Mouse (Mus musculus): Measurements from ENCODE around the gene Tnfrsf21. TPM values are rescaled to one million over a fixed set of nuclear protein-coding genes. Genes with fewer than 3 reads are reported as not detected.
A peak's percentile ranks its signal among the peaks of the same experiment; 100 is the strongest.

Gene Tnfrsf21
- total RNA-seq, 2 experiments from 2014 or later, result 18.4 TPM

DNA sequence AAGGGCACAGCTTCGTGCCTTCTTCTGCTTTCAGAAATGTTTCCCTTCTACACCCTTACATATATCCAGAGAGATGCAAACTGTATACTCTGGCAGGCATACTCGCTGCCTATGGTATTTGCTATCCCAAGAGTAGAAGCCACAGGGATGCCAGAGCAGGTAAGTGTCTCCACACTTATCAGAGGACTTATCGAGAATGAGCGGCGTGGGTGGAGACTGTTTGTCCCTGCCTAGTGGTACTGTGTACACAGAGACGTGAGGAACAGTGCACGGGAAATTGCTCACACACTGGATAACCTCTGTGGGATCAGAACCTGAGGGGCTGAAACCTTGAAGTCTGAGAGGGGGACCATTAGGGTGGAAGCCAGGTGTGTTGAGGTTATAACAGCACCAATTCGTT lies 59.6 kb downstream of the Tnfrsf21 start:
- no peak for DNase-seq (ENCODE audit: low spot score)

DNA sequence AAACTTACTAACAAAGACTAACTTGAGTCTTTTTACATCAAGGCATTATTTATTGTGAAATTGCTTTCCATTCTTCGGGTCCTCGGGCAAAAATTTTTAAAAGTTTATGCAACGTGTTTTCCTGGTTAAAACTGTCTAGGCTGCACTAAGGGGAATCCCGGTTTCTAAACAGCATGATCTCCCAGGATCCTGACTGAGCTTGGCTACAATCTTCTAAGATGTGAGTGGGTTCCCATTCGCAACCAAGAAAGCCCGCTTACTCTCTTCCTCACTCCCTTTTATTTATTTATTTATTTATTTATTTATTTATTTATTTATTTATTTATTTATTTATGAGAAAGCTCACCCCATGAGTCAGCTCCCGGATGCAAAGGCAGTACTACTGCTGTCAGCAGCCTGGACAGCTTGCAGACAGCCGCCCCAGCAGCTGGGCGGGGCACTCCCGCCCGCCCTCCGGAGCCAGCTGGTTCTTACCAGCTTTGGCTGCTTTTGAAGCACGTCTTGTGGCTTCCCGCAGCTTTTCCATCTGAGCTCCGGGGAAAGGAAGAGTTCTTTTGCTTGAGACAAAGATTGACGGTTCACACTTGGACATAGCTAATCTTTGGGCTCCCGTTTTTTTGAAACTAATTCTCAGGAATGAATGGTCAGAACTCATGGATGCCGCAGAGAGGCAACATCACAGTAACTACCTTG lies 60.6 kb downstream of the Tnfrsf21 start:
- peak; percentile 66 for DNase-seq (ENCODE audit: low spot score)

DNA sequence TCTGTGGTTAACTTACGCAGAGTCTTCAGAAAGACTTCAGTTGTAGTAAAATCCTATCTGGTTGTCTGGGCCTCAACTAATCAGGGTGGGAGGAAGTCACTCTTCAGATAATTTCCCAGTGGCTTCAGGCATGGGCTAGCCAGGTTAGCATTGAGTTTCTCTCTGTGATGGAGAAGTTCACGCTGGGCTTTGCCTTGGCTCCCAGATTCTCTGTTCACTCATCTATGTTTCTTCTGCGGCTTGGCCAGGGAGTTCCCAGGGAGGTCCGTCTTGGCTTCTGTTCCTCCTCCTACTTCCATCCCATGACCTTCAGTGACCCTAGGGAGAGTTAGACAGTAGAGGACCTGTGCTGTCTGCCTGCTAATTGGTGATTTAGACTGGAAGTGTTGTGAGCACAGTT lies 61.2 kb downstream of the Tnfrsf21 start:
- no peak for DNase-seq (ENCODE audit: low spot score)

DNA sequence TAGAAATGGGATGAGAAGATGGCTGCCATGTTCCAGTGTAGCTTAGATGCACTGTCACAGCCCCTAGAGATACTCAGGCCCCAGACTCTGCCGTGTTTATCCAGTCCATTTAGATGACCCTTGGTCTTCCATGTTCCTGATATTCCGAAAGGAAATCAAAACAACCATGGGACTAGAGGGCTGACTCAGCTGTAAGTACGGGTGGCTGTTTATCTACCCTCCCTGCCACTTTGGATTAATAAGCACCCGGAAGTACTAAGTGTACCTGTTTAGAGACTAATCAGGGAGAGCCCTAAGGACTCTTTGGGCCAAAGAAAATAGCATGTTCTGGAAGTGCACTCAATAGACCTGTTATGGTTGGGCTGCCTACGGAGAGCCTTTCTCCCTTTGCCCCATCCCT lies 64.9 kb downstream of the Tnfrsf21 start:
- no peak for DNase-seq (ENCODE audit: low spot score)

GRCm38 (mm10) chr17:43089496-43089895 lies 73.1 kb downstream of the Tnfrsf21 start:
- no peak for DNase-seq (ENCODE audit: low spot score)

GRCm38 (mm10) chr17:43090948-43091724 lies 74.8 kb downstream of the Tnfrsf21 start:
- no peak for DNase-seq (ENCODE audit: low spot score)

GRCm38 (mm10) chr17:43092280-43092995 lies 76.1 kb downstream of the Tnfrsf21 start:
- DNase-seq (ENCODE audit: low spot score), result no peak

DNA sequence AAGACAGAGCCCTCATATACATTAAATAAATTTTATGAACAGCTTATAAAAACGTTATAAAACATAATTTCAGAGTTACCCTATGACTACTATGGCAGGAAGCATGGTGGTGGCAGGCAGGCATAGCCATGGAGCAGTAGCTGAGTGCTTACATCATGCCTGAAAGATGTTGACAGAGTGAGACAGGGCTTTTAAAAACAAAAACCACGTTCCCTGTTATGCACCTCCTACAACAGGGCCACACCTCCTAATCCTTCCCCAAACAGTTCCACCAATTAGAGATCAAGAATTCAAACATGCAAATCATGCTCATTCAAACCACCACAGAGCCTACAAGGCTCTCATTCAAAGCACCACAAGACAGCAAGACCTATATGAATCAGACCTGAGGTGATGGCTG lies 77.9 kb downstream of the Tnfrsf21 start:
- no peak for DNase-seq (ENCODE audit: low spot score)

DNA sequence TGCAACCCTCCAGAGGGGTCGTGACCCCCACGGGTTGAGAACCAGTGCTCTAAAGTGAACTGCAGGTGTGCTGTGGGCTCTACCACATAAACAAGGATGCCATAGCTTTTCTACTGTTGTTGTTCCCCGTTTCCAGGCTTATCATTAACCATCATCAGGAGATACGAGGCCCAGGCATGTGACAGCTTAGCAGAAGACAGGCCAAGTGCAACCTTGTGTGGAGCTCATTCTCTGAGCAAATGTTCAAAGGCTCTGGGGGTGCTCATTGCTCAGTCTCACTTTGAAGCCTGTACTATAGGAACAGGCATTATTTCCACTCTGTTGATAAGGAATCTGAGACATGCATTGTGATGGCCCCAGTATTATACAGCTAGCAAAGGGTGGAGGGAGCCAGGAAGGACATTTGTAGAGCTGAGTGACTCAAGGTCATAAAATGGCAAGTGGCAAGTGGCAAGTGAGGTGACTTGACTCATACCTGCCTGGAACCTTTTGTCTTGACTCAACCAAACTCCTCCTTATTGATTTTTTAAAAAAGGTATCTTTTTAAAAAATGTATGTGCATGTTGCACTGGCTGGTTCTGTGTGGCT lies 80.8 kb downstream of the Tnfrsf21 start:
- DNase-seq (ENCODE audit: low spot score), result no peak

DNA sequence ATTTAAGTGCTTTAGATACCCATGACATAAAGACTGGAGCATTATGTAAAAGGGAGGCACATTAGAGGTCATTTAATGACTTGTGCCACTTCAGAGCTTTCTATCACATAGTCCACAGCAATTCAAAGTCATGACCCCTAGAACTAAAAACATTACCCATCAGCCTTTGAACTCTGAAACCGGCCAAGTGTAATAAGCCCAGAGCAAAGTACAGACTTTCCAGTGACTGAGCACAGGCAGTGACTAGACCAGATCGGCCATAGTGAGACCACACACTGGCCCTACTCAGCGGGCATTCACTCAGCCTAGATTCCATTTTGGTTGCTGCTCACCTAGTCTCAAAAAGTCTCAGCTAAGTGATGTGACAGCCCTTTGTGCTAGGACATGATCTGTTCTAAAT lies 89.8 kb downstream of the Tnfrsf21 start:
- no peak for DNase-seq (ENCODE audit: low spot score)

DNA sequence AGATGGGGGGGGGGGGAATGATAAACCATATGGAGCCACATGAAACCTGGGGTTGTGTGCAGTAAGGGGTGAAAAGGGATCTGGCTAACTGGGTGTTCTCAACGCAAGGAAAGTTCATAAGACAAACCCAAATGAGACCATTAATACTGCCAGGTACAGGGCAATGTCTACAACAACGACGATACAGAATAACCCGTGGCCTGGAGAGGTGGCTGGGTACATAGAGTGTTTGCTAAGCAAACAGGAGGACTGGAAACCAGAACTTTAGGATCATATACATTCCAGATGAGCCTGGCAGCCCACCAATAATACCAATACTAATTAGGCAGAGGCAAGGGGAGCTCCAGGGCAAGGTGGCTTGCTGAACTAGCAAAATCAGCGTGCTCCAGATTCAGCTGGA lies 91.0 kb downstream of the Tnfrsf21 start:
- no peak for DNase-seq (ENCODE audit: low spot score)

DNA sequence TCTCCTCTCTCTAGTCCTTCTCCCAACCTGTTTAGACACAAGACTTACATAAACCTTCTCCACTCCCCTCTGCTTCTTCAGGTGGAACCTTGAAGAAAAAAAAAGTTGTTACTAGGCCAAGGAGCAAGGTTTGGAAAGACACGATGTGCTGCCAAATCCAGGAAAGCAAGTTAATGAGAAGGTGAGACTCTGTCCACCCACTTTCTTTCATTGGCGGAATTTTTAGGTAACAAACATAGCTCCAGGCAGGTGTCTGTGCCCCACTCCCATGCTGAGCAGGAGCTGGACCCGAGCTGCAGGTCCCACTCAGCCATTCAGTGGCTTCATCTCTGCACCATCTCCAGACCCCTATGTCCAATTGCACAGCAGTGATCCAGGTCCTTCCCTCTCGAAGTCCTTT lies 93.1 kb downstream of the Tnfrsf21 start:
- no peak for DNase-seq (ENCODE audit: low spot score)

DNA sequence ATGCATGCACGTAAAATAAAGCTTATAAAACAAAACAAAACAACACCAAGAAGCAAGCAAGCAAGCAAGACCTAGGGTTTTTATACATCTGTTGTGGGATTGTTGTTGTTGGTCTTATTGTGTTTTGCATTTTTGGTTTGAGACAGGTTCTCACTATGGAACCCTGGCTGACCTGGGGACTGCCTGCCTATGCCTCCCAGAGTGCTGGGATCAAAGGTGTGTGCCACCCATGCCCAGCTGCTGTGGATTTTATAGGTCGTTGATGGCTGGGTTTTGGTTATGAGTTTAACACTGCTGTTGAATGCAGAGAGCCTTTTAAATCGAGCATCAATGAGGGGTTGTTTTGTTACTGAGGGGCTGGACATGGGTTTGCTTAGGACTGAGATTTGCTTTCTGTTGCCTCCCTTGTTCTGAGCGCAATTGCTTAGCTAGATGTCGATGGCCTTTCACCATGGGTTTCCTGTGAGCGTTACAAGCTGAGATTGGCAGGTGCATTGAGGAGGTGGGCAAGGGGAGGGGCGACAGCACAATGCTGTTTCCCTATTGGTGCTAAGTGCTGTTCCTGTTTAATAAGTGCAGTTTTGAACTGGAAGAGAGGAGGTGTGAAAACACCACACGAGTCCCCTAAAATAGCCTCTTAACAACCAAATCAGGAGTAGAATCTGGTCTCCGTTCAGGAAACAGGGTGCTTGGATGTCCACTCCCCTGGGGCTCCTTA lies 94.0 kb downstream of the Tnfrsf21 start:
- no peak for DNase-seq (ENCODE audit: low spot score)

- DNase-seq (ENCODE audit: low spot score), result no peak
Measured at GRCm38 (mm10) chr17:43113391-43113984, 97.1 kb downstream of the Tnfrsf21 start.

DNA sequence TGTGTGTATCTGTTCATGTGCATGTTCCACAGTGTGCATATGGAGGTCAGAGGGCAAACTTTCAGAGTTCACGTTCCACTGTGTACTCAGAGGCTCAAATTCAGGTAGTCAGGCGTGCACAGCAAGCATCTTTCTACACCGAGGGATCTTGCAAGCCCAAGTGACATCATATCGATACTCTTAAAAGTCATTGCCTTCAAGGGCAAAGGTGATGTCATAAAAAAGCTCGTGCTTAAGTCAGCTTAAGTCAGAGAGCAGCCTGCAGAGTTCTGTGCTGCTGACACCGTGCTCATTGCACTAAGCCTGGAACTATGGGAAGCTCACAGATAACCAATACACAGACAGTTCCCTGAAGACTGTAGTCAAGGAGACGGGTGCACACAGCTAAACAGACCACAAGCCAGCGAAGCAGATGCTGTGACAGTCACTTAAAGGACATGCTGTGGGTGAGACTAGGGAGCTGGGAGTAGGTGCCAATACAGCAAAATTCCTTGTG lies 97.8 kb downstream of the Tnfrsf21 start:
- no peak for DNase-seq (ENCODE audit: low spot score)

- DNase-seq (ENCODE audit: low spot score), result no peak
Measured at GRCm38 (mm10) chr17:43114926-43115325, 98.6 kb downstream of the Tnfrsf21 start.

DNA sequence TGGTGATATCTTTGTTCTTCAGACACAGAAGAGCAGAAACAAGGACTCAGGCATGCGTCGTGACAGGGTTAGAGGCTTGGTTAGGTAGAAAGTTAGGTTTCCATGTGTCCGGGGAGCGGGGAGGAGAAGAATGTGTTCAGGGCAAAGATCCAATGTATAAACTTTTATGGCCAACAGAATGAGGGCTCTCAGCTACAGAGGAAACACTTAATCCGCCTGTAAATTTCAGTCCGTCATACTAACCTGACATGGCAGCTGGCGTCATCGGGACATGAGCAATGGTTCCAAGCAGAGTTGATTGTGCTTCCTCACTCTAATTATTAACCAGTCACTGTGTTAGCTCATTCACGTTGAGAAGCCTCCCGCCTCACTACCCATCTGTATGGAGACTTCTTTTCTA lies 100.4 kb downstream of the Tnfrsf21 start:
- no peak for DNase-seq (ENCODE audit: low spot score)

DNA sequence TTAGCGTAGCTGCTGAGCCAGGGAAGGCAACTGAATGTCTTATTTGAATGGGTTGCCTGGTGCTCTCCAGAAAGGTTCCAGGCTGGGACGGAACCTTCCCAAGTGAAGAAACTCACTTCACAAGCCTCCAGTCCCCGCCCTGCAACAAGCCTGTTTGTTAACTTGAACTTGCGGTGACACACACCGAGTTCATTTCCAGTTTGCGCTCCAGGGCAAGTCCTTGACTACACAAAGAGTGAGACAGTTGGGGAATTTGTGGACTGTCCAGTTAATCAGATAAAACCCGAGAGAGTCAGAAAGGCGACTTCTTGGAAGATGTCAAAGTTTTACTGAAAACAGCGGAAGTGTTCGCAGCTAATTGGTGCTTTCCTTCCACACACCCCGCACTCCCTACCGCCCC lies 103.1 kb downstream of the Tnfrsf21 start:
- DNase-seq (ENCODE audit: low spot score), result no peak

DNA sequence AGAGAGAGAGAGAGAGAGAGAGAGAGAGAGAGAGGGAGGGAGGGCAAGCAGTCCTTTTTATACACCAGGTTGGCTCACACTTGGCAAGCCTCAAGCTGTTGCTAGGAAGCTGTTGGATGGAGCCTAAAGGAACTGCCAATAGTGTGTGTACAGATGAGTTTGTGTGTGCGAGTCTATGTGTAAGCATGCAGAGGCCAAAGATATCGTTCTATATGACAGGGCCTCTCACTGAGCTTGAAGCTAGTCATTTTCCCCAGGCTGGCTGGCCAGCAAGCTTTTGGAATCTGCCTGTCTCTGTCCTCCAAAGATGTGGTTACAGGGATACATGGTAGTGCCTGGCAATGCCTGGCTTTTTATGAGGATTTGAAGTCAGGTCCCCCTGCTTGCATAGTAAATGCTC lies 104.7 kb downstream of the Tnfrsf21 start:
- no peak for DNase-seq (ENCODE audit: low spot score)

GRCm38 (mm10) chr17:43128305-43128704 lies 112.0 kb downstream of the Tnfrsf21 start:
- no peak for DNase-seq (ENCODE audit: low spot score)

Measured in gastrocnemius, adult 18-20 months (tissue).